Comparison of ENCODE assay signal across 9 mouse cellular contexts in genomic region chr8:111717866-111718265, GRCm38 (mm10). TPM values are rescaled to one million over a fixed set of nuclear protein-coding genes. Genes with fewer than 3 reads are reported as not detected.
A peak's percentile ranks its signal among the peaks of the same experiment; 100 is the strongest.
DNase-seq lines count a peak whose midpoint lies in the region; ATAC-seq lines count a peak whose summit lies in the region.
"Had no signal": no experiment of that assay in that cellular context is flagged by ENCODE, and none has a peak within 500 bp of the region (broad histone marks: within the 10 kb centered on the region; RNA-seq: fewer than 3 reads in every experiment).

No protein-coding gene starts in this region.

- no peak overlapping the region for H3K4me2 ChIP-seq in midbrain, embryonic 16.5 days (ENCODE audit: low read length)

- H3K4me3 ChIP-seq in embryonic facial prominence, embryonic 10.5 days: no peak overlapping the region
- no peak overlapping the region for H3K4me3 ChIP-seq in midbrain, embryonic 16.5 days (ENCODE audit: low read depth, low read length)

- whole genome bisulfite sequencing in embryonic facial prominence, embryonic 10.5 days: 74% methylated on average over 6 of the region's 6 CpGs
- 44% methylated on average over 6 of the region's 6 CpGs for WGBS in midbrain, embryonic 16.5 days

- intact Hi-C loops in heart, postnatal 10 days (cut with DNase I): no loop called here

- DNase-seq in kidney, adult 18-20 months: peak; percentile 38
- DNase-seq in kidney, adult 8-10 months: no peak
- no peak for DNase-seq in embryonic facial prominence, embryonic 10.5 days (ENCODE audit: low spot score)
- peak; percentile 73 to 75 for DNase-seq in heart, postnatal 10 days
- peak; percentile 40 for DNase-seq in liver
- DNase-seq in layer of hippocampus, postnatal 14 days (ENCODE audit: low spot score in 2 of 2): no peak
- DNase-seq in right cerebral cortex, adult 2 months (ENCODE audit: low spot score in 2 of 2): no peak

- H3K36me3 ChIP-seq in embryonic facial prominence, embryonic 10.5 days (replicated peaks): peaks cover 85% of the 10 kb centered on the region
- peaks cover 27% of the 10 kb centered on the region for H3K36me3 ChIP-seq in midbrain, embryonic 16.5 days (ENCODE audit: control insufficient read depth, insufficient read depth, low read length)

- peak overlapping the region; percentile 74; the same call in 1 of the 2 replicates for H3K27ac ChIP-seq in embryonic facial prominence, embryonic 10.5 days (replicated peaks)
- H3K27ac ChIP-seq in midbrain, embryonic 16.5 days (ENCODE audit: low read length): peak overlapping the region; percentile 92

- ATAC-seq in midbrain, embryonic 16.5 days: no peak

- peak overlapping the region; percentile 58 for H3K9ac ChIP-seq in midbrain, embryonic 16.5 days (ENCODE audit: low read depth, low read length)

- no peaks in the 10 kb centered on the region for H3K9me3 ChIP-seq in embryonic facial prominence, embryonic 10.5 days
- no peaks in the 10 kb centered on the region for H3K9me3 ChIP-seq in midbrain, embryonic 16.5 days (replicated peaks; ENCODE audit: control insufficient read depth, low read length, poor library complexity, severe bottlenecking)

- H3K4me1 ChIP-seq in embryonic facial prominence, embryonic 10.5 days: peaks cover 30% of the 10 kb centered on the region
- peaks cover 25% of the 10 kb centered on the region for H3K4me1 ChIP-seq in midbrain, embryonic 16.5 days (ENCODE audit: control insufficient read depth, insufficient read depth, low read length)

- H3K27me3 ChIP-seq in embryonic facial prominence, embryonic 10.5 days (replicated peaks; ENCODE audit: low read depth, poor library complexity, severe bottlenecking): no peaks in the 10 kb centered on the region
- H3K27me3 ChIP-seq in midbrain, embryonic 16.5 days (ENCODE audit: control insufficient read depth, insufficient read depth, low read depth, low read length): no peaks in the 10 kb centered on the region

RNA-seq across cellular contexts. Expression of gene Bcar1, which starts 25.7 kb away (rescaled TPM):
- polyA plus RNA-seq in embryonic facial prominence, embryonic 10.5 days (2016; fragmentation: Nextera tagmentation; extraction: Ambion mirVana): 61.1 and 62.4 TPM in 2 replicates
- total RNA-seq in heart, postnatal 10 days (2021): 10 to 100 TPM; 48.0 to 54.2 TPM
- polyA plus RNA-seq in midbrain, embryonic 16.5 days (2015; fragmentation: Nextera tagmentation; extraction: Ambion mirVana): 41.5 and 43.3 TPM in 2 replicates
- 10 to 100 TPM; 66.5 to 73.8 TPM for total RNA-seq in layer of hippocampus, postnatal 14 days (2021)

RNA-seq across cellular contexts. Expression of gene Ctrb1, which starts 27.1 kb away (rescaled TPM):
- polyA plus RNA-seq in embryonic facial prominence, embryonic 10.5 days (2016; fragmentation: Nextera tagmentation; extraction: Ambion mirVana): not detected in 2 replicates
- total RNA-seq in heart, postnatal 10 days (2021): under 1 TPM in 1 of 2 experiments, not detected in 1; 0.40 TPM
- not detected in 2 replicates for polyA plus RNA-seq in midbrain, embryonic 16.5 days (2015; fragmentation: Nextera tagmentation; extraction: Ambion mirVana)
- total RNA-seq in layer of hippocampus, postnatal 14 days (2021): not detected
- total RNA-seq: heart, postnatal 36 days had no signal

Comparison
In these comparisons a context has a peak if more than half of its experiments do, and no peak if none do; other contexts are left out.
1. DNase-seq: peak in kidney, adult 18-20 months (single experiment), heart, postnatal 10 days (2 of 2) and liver (single experiment); none in kidney, adult 8-10 months (0 of 2), embryonic facial prominence, embryonic 10.5 days (single experiment), layer of hippocampus, postnatal 14 days (0 of 2) and right cerebral cortex, adult 2 months (0 of 2).